ENCODE assay signal across 8 mouse cellular contexts in the genomic region with DNA sequence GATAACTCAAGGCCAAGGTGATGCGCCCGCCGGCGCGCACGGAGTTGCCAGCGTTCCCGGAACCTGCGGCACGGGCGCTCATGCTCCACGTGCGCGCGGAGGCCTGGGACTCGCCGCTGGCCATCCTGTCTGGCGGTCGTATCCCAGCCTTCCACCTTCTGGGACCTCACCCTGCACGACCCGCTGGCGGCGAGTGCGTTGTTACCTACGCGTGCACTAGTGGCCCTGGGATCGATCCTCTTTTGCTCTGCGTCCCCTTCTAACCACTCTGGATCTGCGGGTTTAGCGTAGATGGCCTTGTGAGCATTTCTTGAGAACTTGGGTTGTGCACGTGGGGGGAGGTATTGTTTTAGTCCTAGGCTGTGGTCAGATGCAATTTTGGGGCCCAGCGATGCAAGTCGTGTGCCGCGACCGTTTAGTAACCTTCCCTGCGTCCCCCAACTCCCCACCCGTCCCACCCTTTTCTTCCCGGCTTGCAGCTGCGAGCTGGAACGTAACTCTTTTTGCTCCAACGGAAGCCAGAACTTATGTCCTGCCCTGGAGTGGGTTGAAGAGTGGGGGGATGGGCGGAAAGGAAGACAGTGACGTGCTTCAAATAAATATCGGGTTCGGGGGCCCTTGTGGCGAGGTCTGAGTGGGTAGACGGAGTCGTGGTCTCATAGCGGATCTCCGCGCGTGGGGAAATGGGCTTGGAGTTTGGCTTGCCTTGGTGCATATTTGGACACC. TPM values are rescaled to one million over a fixed set of nuclear protein-coding genes. Genes with fewer than 3 reads are reported as not detected.
DNase-seq lines count a peak whose midpoint lies in the region; ATAC-seq and TF ChIP-seq lines count a peak whose summit lies in the region.

No protein-coding gene starts in this region.

- peak; percentile 48 for ATAC-seq in forebrain, postnatal 0 days
- ATAC-seq in intestine, postnatal 0 days: peak; percentile 51

- peak overlapping the region; percentile 57 for H3K9ac ChIP-seq in forebrain, postnatal 0 days
- peak overlapping the region; percentile 71 for H3K9ac ChIP-seq in intestine, postnatal 0 days (ENCODE audit: low read depth, low read length)

- no peak for TF ChIP-seq CTCF in forebrain, postnatal 0 days (IDR thresholded peaks at IDR 0.05; ENCODE audit: low read depth)
- TF ChIP-seq CTCF in intestine, postnatal 0 days (IDR thresholded peaks at IDR 0.05; ENCODE audit: low read depth): no peak

- no peaks in the 10 kb centered on the region for H3K36me3 ChIP-seq in forebrain, postnatal 0 days (ENCODE audit: insufficient read depth)
- peaks cover 3% of the 10 kb centered on the region; the same call in 1 of the 2 replicates for H3K36me3 ChIP-seq in intestine, postnatal 0 days (ENCODE audit: control insufficient read depth, insufficient read depth)

- peak overlapping the region; percentile 80 for H3K4me3 ChIP-seq in brown adipose tissue, adult 24 weeks (ENCODE audit: insufficient read depth, low read depth, low read length)
- peak overlapping the region; percentile 61 for H3K4me3 ChIP-seq in forebrain, postnatal 0 days (ENCODE audit: low read depth, low read length)
- H3K4me3 ChIP-seq in intestine, postnatal 0 days (ENCODE audit: low read depth, low read length): peak overlapping the region; percentile 86

- H3K27ac ChIP-seq in brown adipose tissue, adult 24 weeks (replicated peaks; ENCODE audit: low read depth, low read length): no peak overlapping the region
- H3K27ac ChIP-seq in forebrain, postnatal 0 days (ENCODE audit: low read depth, low read length): peak overlapping the region; percentile 83
- peak overlapping the region; percentile 87 for H3K27ac ChIP-seq in intestine, postnatal 0 days (ENCODE audit: low read depth, low read length)

- no peaks in the 10 kb centered on the region for H3K27me3 ChIP-seq in forebrain, postnatal 0 days (ENCODE audit: insufficient read depth, low read length)
- no peaks in the 10 kb centered on the region for H3K27me3 ChIP-seq in intestine, postnatal 0 days (replicated peaks; ENCODE audit: control insufficient read depth, insufficient read depth, low read length)

- peak; percentile 40 to 53 for DNase-seq in right cerebral cortex, postnatal 10 days (ENCODE audit: low spot score in 2 of 2)
- DNase-seq in right cerebral cortex, postnatal 36 days (ENCODE audit: low spot score in 2 of 2): no peak
- DNase-seq in forebrain, postnatal 0 days: peak; percentile 54
- DNase-seq in lung, postnatal 4 days: peak; percentile 40 to 51
- DNase-seq in retina, postnatal 7 days (ENCODE audit: low read depth, low spot score): peak; percentile 25
- no peak for DNase-seq in frontal cortex, postnatal 36 days (ENCODE audit: low spot score in 2 of 2)

- peaks cover 3% of the 10 kb centered on the region; the same call in 1 of the 2 replicates for H3K4me1 ChIP-seq in brown adipose tissue, adult 24 weeks (ENCODE audit: control insufficient read depth, insufficient read depth, insufficient read length, low read length)
- peaks cover 3% of the 10 kb centered on the region; the same call in 1 of the 2 replicates for H3K4me1 ChIP-seq in forebrain, postnatal 0 days (ENCODE audit: insufficient read depth)
- H3K4me1 ChIP-seq in intestine, postnatal 0 days (replicated peaks; ENCODE audit: control insufficient read depth, insufficient read depth, low read length): peaks cover 4% of the 10 kb centered on the region; the same call in 1 of the 2 replicates

- WGBS in forebrain, postnatal 0 days: under 1% methylated on average over 53 of the region's 53 CpGs
- WGBS in intestine, postnatal 0 days: under 1% methylated on average over 53 of the region's 53 CpGs

- peak overlapping the region; percentile 86 for H3K4me2 ChIP-seq in forebrain, postnatal 0 days (ENCODE audit: low read depth)
- H3K4me2 ChIP-seq in intestine, postnatal 0 days (replicated peaks; ENCODE audit: low read depth): peak overlapping the region; percentile 89

- H3K9me3 ChIP-seq in forebrain, postnatal 0 days (ENCODE audit: low read length): no peaks in the 10 kb centered on the region
- no peaks in the 10 kb centered on the region for H3K9me3 ChIP-seq in intestine, postnatal 0 days (ENCODE audit: control insufficient read depth)

RNA-seq across cellular contexts. Expression of a gene that starts 0.7 kb away (rescaled TPM):
- polyA plus RNA-seq in brown adipose tissue, adult 24 weeks (2012; ENCODE audit: insufficient read depth, insufficient read length, missing spikeins): not detected in 2 replicates
- total RNA-seq in forebrain, postnatal 0 days (2014; rRNA removed): 21.9 and 28.9 TPM in 2 replicates
- 15.6 and 20.6 TPM in 2 replicates for polyA plus RNA-seq in forebrain, postnatal 0 days (2015; fragmentation: Nextera tagmentation; extraction: Ambion mirVana)
- polyA plus RNA-seq in intestine, postnatal 0 days (2015; fragmentation: Nextera tagmentation; extraction: Ambion mirVana): 32.5 and 33.4 TPM in 2 replicates

Comparison
In these comparisons a context has a peak if more than half of its experiments do, and no peak if none do; other contexts are left out.
1. DNase-seq: peak in right cerebral cortex, postnatal 10 days (2 of 2), forebrain, postnatal 0 days (single experiment), lung, postnatal 4 days (2 of 2) and retina, postnatal 7 days (single experiment); none in right cerebral cortex, postnatal 36 days (0 of 2) and frontal cortex, postnatal 36 days (0 of 2).
2. RNA of a gene that starts 0.7 kb away (polyA plus RNA-seq): 32.5 to 33.4 TPM in intestine, postnatal 0 days and 15.6 to 20.6 TPM in forebrain, postnatal 0 days; not detected in brown adipose tissue, adult 24 weeks; every median in the first group is over 10 times any median in the second.
3. Peak in every context shown above with its lines, with median percentiles within 50 percentile points of each other: H3K4me3 ChIP-seq.